Mouse (Mus musculus) spleen, postnatal 4 days (tissue): ENCODE results near the gene Ubap1l.
"Not testable (repeated sequence)": the region's sequence is repeated elsewhere in the genome, so short reads cannot be mapped to it uniquely, and the experiment has no call there.

Experiments
- DNase-seq, 2 experiments: peaks; one replicate each; pipeline ENCODE4 v3.0.0; 2022; ENCODE audit warnings: low spot score in 2 of 2

Gene Ubap1l

DNA sequence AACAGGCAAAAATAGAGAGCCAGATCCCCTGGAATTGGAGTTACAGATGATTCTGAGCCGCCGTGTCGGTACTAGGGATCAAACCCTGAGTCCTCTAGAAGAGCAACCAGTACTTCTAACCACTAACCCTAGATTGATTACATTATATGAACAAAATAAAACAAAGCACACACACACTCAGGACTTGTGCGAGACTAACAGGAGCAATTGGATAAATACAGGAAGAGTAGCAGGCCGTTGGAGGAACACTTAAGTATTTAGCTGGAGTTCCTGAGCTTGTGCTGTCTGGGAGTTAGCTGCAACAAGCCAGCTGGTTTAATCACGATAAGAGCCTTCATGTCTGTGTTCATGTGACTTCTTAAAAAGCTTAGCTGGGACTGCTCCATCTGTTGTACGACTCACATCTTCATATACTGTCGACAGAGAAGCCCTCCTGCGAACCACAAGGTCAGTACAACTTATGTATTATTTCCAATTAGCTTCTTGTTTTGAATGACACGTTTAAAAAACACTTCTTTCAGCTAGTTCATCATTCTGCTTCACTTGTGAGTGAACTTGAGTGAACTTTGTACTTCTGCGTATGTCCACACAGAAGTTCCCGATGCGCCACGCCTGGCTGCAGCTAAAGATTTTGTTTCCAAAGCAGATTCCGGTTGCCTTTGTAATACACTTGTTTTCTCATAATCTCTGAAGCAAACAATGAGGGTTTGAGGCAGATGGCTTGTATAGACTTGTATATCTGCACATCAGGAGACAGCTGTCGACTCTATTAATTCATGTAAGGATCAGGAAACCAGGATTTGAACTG lies at the start of gene Ubap1l:
Gene Ubap1l (plus strand): TSS at position 401 of the 808 bp plus-strand sequence.
- DNase-seq = no peak

DNA sequence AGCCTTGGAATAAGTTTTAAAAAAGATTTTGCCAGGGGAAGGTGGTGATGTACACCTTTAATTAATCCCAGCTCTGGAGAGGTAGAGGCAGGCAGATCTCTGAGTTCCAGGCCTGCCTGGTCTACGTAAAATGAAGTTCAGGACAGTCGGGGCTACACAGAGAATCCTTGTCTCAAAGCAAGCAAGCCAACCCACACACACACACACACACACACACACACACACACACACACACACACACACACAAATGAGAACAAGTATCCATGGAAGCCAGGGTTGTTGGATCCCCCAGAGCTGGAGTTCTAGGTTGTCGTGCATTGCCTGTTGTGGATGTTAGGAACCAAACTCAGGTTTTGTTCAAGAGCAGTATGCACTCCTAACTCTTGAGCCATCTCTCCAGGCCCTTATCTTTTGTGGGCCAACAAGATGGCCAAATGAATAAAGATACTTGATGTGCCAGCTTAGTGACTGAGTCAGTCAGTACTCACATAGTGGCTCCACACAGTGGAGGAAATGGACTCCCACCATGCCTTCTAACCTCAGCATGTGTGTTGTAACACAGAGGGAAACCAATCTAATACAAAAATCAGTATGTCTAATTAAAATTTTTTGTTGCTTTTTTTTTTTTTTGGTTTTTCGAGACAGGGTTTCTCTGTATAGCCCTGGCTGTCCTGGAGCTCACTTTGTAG lies 48.0 kb upstream of the Ubap1l start:
- DNase-seq = no peak

DNA sequence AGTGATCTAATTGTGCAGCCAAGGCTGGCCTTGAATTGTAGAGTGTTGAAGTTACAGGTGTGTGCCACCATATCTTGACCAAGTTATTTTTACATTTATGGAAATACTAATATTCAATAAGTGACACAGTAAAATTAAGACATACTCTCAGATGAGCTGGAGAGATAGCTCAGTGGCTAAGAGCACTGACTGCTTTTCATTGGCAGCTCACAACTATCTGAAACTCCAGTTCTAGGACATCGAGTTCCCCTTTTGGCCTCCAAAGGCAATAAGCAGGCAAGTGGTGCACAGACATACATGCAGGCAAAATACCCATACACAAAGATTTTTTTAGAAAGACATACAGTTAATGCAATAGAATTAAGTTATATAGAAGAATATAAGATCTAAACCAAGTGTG lies 47.0 kb upstream of the Ubap1l start:
- no peak for DNase-seq

DNA sequence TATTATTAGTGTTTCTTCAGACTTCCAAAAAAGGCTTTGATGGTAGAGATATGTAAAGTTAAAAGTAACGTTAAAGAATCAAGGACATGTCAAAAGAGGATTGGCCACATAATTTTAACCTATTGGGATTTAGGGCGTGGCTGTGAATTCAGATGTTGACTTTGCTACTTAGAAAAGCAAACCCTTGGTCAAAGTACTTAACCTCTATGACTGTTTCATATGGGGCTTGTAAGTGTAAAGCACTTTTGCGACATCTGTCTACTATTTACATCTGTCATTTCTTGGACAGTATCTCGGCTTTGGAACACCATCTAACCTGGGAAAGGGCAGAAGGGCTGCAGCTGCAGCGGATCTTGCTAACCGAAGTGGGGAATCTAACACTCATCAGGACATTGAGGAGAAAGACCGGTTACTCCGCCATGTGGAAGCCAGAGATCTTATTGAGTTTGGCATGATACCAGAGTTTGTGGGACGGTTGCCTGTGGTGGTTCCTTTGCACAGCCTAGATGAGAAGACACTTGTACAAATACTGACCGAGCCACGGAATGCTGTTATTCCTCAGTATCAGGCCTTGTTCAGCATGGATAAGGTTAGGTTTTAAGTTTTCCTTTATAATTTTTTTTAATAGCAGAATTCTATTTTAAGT lies 38.5 kb upstream of the Ubap1l start:
- DNase-seq = no peak

DNA sequence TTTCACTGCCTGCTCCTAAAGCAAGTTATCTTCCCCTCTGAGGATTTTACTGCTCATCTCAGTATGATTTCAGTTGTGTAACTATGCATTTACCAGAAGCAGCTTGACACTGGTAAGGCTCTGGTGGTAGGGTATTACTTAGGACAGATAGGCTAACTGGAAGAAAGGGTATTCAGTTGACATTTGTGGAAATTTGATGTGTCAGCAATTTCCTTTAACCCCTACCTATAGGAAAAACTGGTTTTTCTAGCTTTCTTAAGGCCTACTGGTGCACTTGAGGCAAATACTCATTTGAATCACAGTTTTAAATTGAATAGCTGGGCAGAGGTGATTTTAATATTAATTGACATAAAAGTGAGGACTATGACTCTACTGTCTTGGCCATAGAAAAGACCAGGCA lies 34.9 kb upstream of the Ubap1l start:
- DNase-seq = no peak

DNA sequence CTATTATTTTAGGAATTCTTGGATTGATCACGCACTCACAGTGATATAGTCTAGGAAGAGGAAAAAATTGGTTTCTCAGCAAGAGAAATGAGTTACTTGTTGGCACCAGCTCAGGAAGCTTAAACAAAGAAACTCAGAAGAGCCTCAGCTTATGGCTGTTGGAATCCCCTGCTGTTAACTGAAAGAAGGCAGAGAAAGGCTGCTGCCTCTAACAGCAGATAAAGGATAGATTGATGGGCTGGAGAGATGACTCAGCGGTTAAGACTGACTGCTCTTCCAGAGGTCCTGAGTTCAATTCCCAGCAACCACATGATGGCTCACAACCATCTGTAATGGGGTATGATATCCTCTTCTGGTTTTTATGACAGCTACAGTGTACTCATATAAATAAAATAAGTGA lies 33.5 kb upstream of the Ubap1l start:
- DNase-seq = no peak

DNA sequence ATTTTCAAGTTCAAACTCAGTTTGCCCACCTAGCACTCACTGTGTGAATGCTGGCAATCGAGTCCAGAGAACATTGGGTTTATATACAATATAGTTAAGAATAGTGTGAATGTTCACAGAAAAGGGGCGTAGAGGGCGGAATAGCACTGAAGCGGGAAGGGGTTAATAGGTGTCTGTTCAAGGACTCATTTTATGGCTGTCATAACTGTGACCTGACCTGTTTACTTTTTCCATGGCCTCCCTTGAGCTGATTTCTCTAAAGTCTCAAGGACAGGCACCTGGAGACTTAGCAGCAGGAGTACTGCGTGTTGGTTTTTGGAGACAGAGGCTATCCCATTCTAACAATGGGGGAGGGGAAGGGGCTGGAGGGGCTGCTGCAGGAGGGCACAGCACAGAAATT lies 26.9 kb upstream of the Ubap1l start:
- no peak for DNase-seq

DNA sequence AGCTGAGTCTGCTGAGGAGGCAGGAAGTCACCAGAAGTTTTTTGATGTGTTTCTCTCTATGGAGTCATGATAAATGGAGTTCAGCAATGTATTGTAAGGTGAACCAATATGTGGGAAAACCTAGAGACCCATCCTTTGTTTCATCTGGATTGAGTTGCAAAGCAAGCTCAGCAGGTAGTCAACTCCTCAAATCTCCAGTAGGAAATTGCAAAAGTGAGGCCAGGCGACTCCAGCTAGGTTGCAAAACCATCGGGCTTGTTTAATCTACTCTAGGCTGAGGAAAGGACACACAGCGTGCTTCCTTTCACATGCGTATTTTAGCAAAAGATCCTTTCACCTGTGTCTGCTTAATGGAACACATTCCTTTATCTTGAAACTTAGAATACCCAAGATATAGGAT lies 21.7 kb upstream of the Ubap1l start:
- no peak for DNase-seq

DNA sequence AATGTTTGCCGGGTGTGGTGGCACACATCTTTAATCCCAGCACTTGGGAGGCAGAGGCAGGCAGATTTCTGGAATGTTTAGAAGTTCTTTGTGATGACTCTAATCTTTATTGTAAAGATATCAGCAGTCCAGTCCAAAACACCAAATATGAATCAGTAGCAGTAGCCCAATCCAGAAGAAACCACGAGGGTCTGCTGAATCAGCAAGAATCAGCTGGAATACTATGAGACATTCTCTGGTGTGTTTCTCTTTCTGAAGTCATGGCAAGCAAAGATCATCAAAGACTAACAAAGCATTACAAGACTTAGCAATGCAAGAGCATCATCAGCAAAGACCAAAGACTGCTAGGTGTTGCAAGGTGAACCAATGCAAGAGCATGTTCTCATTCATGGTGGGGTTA lies 20.4 kb upstream of the Ubap1l start:
- DNase-seq = no peak

DNA sequence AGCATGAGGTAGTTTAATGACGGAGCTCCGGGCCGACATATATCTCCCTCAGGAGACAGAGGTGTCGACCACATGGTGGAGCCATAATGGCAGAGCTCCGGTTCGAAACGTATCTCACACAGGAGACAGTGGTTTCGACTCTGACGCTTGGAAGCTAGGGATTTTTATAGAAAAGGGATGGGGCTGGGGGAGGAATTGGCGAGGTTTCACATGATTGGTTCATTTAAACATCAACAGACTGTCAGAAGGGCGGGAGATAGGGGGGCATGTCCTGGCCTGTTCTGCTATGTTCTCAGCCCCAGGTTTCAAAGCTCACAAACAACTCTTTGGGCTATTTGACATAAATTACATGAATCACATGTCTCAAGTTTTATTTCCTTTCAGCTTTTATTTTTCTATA lies 15.4 kb upstream of the Ubap1l start:
- not testable (repeated sequence) for DNase-seq

DNA sequence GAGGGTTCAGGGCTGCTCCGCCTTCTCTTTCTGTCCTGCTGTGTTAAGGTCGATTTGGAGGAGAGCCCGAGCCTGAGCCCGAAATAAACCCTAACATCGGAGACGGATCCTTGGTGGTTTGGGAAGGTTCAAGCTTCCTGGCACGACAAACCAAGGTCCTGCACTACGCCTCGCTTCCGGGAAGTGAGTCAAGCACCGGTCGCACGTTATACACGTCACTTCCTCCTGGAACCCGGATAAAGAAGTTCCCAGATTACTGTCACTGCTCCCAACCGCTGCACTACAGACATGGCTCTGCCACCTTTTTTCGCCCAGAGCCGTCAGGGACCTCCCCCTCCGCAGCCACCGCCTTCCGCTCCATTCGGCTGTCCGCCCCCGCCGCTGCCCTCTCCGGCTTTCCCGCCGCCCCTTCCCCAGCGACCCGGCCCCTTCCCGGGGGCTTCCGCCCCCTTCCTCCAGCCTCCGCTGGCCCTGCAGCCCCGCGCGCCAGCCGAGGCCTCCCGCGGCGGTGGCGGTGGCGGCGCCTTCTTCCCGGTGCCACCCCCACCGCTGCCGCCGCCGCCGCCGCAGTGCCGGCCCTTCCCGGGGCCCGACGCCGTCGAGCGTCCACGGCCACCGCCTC lies 14.9 kb upstream of the Ubap1l start, which contains the start of gene Pdcd7:
Gene Pdcd7 (plus strand): TSS at position 251 of the 622 bp plus-strand sequence.
- peak; percentile 89 to 93 for DNase-seq

DNA sequence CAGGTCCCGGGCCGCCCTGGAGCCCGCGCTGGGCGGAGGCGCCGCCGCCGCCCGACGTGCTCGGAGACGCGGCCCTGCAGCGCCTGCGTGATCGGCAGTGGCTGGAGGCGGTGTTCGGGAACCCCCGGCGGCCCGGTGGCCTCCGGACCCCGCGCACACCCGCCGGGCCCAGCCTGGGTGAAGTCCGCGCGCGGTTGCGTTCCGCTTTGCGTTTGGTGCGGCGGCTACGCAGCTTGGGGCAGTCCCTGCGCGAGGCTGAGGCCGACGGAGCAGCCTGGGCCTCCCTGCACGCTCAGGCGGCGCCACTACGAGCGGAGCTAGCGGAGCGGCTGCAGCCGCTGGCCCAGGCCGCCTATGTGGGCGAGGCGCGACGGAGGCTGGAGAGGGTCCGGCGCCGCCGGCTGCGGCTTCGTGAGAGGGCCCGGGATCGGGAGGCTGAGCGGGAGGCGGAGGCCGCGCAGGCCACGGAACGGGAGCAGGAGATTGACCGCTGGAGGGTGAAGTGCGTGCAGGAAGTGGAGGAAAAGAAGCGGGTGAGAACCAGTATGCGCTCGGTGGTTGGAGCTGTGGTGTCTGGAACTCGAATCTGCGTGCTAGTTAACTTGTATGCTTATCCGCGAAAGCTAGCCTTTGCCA lies 14.2 kb upstream of the Ubap1l start:
- DNase-seq = peak; percentile 55 to 83

DNA sequence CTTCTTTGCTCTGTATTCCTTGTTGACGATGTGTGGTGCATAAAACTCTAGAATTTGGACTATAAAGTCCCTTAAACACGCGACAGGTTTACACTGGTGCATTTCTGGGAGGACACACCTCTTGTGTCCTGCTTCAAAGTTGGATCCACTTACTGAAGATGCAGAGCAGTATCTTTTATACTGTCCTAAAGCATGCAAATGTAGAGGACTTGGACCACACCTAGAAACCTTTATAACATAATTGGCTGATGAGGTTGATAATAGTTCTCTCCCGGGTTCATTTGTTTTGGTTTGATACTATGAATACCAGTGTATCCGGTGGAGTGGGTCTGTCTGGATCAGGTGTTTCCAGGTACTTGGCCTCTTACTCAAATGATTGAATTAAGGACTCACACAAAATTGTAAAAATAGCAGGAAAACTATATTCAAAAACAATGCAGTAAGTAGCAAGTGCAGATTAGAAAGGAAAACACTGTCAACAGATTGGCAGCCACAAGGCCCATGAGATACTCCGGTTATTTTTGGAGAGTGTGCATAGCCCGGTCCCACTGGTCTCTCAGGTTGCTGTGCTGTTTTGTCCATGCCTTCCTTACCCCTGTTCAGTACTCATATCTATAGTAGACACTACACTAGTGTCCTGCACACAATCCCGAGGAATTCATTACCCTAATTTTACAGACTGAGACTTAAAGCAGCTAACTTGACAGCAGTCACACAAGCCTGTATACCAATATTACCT lies 13.6 kb upstream of the Ubap1l start:
- no peak for DNase-seq

DNA sequence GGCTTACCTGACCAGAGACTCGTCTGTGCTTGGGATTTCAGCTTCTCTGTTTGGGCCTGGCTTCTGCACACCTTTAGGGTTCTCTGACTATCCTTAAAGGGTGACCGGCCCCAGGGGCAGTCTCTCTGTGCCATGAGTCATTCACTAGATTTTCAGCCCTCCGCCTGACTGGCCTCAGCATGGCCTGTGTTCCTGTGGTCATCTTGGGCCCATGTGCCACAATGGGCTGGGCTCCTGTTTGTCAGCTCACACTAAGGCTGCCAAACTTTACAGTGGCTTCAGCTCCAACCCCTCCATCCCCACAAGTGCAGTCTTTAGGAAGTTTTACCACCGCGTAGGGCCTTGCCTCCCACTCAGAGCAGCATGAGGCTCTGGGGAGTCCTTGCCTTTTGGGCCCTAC lies 7.6 kb upstream of the Ubap1l start:
- DNase-seq = no peak

DNA sequence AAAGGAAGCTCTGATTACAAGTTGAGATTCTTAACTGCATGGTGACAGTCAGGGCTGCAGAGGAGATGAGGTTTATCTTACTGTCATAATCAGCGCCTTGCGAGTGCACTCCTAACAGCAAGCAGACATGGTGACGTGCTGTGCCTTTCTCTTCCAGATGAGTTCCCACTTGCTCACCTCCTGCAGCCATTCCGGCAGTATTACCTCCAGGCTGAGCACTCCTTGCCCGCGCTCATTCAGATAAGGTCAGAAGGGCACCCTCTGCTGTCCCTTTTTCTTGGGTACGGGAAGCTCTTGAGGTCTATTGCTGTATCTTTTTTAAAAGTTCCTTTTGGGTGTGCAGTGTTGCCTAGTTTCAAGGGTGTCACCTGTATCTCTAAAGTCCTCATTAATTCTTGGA lies 4.3 kb upstream of the Ubap1l start:
- DNase-seq = no peak

DNA sequence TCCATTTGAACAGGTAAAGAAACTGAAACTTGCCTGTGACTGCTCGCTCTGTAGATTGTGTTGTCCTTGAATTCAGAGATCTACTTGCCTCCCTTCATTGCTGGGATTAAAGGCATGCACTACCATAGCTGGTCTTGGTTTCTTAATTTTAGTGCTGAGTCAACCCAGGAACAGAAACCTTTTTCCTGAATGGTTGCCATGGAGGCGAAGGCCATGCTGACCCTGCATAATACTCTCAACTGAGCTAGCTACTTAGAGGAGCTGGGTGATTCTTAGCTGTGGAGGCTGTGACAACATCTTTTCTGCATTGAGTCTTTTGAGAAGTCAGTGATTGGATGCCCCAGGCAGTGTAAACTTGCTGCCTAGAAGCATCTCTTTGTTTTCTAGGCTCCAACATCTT lies 3.9 kb upstream of the Ubap1l start:
- no peak for DNase-seq

DNA sequence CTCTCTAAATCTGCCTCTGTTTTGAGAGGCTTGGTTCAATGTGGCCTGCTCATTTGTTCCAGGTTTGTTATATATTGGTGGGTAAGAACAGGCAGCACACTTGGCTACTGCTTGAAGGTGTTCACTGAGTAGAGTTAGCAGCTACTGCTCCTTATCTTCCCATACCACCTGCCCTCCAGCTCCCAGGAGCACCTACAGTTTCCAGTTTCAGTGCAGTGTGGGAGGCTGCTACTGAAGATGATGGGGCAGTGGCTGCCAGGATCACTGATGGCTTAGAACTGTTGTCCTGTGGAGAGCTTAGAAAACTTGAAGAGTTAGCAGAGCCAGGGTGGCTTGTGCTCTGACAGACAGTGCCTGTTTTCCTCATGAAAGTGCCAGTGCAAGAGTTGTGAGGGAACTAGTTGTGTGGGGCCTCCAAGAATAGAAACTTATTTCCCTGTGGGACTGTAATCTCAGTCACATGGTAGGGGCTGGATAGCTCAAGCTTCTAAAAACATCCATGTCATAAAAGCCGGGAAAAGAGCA lies 1.8 kb upstream of the Ubap1l start:
- DNase-seq = peak in 1 of 2 experiments; percentile 26

DNA sequence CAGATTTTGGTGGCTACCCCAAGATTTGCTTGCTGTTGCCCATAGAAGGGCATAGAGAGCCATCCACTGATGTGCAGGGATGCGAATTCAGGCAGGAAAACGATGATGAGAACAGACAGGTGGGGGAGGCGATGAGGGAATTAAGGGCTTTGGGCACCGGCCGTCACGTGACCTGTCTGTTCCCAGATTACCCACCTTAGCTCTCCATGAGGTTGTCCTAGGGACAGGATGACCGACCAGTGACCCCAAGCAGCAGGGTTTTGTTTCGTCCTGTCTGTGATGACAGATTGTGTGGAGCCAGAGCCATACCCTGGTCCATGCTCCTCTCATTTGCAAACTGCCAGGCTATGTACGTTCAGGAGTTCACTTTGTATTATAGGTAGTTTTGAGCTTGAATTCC lies 2.8 kb downstream of the Ubap1l start:
- no peak for DNase-seq

DNA sequence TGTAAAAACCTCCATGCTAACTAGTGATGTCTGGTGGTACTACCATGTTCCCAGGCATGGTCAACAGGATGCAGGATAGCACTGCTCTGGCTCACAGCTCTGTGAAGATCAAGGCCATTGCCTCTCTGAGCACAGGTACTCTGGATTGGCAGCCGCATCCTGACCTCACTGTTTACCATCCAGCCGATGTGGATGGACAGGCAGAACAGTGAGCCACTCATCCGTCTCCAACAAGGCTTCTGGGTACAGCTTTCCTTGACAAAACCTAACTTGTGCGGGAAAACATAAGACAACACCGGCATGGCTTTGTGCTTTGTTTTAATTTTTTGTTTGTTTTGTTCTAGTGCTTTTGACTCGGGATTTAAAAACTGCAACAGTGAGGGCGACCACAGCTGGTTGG lies 4.9 kb downstream of the Ubap1l start:
- DNase-seq = no peak

DNA sequence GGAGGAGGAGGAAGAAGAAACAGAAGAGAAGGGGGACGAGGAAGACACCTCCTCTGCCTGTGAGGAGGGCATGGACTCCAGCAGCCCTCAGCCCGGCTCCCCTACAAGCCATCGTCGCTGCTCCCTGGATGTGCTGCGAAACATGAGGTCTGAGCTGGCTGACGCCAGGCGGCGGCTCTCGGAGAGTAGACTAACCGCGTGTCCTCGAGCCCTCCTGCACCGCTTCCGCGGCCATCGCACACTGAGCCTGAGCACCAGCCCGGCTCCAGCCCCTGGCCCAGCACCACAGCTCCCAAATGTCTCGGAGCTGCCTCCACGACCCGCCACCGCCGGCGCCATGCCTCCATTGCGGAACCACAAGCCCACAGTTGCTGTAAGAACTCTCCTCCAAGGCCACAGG lies 10.9 kb downstream of the Ubap1l start:
- no peak for DNase-seq

DNA sequence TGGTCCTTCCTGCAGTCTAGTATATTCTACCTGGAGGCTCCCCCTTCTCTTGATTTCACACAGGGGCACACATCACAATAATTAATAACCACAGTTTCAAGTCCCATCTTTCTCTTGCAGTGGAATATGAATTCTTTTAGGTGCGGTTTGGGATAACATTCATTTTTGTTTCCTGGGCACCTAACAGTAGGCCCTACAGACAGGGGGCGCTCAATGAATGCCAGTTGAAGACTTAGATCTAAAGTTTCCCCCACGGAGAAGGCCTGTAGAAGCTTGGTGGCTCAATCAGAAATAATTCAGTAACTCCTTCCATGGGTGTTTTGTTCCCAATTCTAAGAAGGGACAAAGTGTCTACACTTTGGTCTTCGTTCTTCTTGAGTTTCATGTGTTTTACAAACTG lies 11.6 kb downstream of the Ubap1l start:
- DNase-seq = no peak
